Mouse (Mus musculus): ENCODE data around the gene Flg. TPM values are rescaled to one million over a fixed set of nuclear protein-coding genes. Genes with fewer than 3 reads are reported as not detected.

The Flg gene
- polyA plus RNA-seq (2012; rRNA removed; ENCODE audit: low replicate concordance): not detected in 2 replicates

GRCm38 (mm10) chr3:93273223-93273622 lies at the start of gene Flg:
Flg (plus strand) TSS chr3:93273523.

DNA sequence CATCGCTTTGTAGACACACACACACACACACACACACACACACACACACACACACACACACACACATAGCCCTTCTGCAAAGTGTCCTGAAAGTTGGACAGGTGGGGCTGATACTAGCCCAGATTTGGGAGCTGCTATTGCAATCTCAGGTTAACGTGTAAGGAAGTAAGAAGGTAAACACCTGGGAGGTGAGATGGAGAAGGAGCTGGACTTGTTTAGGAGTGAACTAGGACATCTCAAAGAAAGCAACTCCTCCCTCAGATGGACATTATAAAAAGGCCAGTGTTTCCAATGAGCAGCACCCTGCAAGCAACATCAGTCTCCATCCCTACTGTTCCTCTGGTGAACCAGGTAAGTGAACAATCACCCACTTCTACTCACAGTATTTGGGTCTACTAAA lies 46.1 kb downstream of the Flg start, which contains the start of gene Hrnr:
Gene Hrnr (plus strand): TSS at position 301 of the 400 bp plus-strand sequence.

Other genes with a start within 250 kb of the Flg start
- not detected in 2 replicates for gene Gm4858, start 204.7 kb upstream of the Flg start, polyA plus RNA-seq (2012; rRNA removed; ENCODE audit: low replicate concordance)
- not detected in 2 replicates for gene Crnn, start 128.7 kb upstream of the Flg start, polyA plus RNA-seq (2012; rRNA removed; ENCODE audit: low replicate concordance)
- gene Flg2, start 76.2 kb upstream of the Flg start, polyA plus RNA-seq (2012; rRNA removed; ENCODE audit: low replicate concordance): not detected in 2 replicates
- 0.01 TPM in 1 of 2 replicates, not detected in the other for gene Hrnr, start 46.2 kb downstream of the Flg start, polyA plus RNA-seq (2012; rRNA removed; ENCODE audit: low replicate concordance)
- gene Rptn, start 120.2 kb downstream of the Flg start, polyA plus RNA-seq (2012; rRNA removed; ENCODE audit: low replicate concordance): not detected in 2 replicates
- 0.22 TPM in 1 of 2 replicates, not detected in the other for gene Tchh, start 168.8 kb downstream of the Flg start, polyA plus RNA-seq (2012; rRNA removed; ENCODE audit: low replicate concordance)
- not detected in 2 replicates for gene Tchhl1, start 195.2 kb downstream of the Flg start, polyA plus RNA-seq (2012; rRNA removed; ENCODE audit: low replicate concordance)
- gene S100a11, start 247.0 kb downstream of the Flg start, polyA plus RNA-seq (2012; rRNA removed; ENCODE audit: low replicate concordance): 525 and 1,402 TPM in 2 replicates